Mouse (Mus musculus) left cerebral cortex, postnatal 36 days (tissue): ENCODE results near the gene Coa5. TPM values are rescaled to one million over a fixed set of nuclear protein-coding genes. Genes with fewer than 3 reads are reported as not detected.

Experiments used
- DNase-seq, 2 experiments: peaks; one replicate each; pipeline ENCODE4 v3.0.0; 2021 to 2022; ENCODE audit warnings: low spot score in 2 of 2, mixed read lengths in 1 of 2
- intact Hi-C: fragments of 180-260 bp; cut with DNase I; formaldehyde crosslinking; loops from one replicate; pipeline ENCODE4 v1.15.1; 2025
- total RNA-seq, 2 experiments: library from RNA; stranded (reverse); gene quantifications; 2 replicates each; pipeline ENCODE4 v1.2.3; 2021

The Coa5 gene
- total RNA-seq, 2 experiments from 2014 or later: 61.5 to 63.4 TPM

DNA sequence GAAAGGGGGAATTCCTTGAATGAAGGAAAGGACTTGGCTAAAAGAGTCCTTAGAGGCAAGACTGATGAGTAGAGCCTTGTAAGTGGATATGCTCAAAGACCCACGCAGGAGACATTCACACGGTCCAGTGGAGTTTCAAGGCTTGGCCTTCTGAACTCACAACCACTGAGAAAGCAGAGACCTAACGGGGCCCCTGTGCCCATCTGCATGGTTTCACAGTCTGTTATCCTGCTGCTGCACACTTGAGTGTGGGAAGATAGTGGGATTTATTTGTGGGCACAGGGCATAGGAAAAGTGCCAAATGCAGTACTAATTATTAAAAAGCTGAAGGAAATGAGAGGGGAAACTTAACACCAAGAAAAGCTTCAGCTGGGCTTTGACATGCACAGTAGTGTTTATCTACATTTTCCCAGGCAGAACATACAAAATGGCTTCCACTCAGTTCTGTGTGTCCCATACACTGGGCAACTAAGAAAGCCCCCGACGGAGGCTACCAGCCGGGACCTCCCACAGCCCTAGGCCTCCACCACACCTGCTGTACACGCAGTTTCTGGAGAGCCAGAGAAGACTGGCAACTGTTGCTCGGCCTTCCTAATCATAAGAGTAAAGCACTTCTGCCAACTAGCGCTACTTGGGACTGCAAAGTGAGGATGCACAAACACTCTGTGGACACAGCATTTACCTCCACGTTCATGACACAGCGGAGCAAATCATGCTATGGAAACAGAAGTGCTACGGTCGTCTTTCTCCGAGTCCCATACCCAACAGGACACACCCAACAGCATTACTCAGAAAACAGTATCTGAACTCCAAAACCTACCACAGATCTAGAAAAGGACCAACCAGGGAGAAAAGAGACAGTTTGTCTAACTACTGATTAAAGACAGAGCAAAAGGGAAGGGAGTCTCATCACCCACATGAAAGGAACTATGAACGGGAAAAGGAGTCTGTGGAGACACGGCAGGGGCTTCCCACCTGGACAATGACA lies 13.2 kb upstream of the Coa5 start:
- intact Hi-C loops: no loop called here
- DNase-seq: no peak

DNA sequence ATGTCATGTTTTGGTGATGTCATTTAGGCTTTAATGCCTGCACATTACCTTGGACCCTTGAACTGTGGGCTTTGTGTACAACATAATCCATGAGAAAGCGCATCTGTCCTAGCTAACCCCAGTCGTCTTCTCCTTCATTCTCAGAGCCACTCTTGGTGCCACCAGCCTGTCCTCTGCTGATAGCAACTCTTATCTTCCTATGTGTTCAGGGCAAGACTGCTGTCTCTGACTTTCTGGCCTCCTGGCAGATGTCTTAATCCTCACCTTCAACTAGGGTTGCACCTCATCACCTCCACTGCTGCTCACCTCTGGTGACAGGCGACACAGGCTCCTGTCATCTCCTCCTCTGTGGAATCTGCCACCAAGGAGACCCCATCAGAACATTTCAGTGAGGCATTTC lies 6.5 kb upstream of the Coa5 start:
- intact Hi-C loops: no loop called here
- DNase-seq: no peak

DNA sequence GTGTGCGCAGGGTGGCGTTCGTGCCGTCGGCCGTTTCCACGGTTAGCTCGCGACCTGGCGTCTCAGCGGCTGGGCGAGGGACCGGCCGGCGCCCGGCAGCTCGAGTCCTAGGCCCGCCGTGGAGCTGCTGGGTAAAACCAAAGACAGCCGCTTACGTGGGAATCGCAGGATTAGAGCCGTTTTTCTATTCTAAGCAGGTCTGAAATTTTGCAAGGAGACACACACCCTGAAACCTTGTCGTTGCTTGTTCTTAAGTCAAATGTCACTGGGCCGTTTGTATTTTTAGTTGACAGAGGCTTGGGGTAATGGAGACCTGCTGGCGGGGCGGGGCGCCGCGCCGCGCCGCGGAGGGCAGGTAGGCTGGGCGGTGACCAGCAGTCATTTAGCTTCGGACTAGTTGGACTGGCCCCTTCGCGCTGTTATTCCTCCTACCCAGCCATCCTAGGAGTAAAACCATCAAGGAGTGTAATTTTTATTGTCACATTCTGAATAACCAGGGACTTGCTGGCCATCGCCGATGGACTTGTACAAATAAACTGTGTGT lies 466 bp upstream of the Coa5 start:
- intact Hi-C loops: no loop called here

DNA sequence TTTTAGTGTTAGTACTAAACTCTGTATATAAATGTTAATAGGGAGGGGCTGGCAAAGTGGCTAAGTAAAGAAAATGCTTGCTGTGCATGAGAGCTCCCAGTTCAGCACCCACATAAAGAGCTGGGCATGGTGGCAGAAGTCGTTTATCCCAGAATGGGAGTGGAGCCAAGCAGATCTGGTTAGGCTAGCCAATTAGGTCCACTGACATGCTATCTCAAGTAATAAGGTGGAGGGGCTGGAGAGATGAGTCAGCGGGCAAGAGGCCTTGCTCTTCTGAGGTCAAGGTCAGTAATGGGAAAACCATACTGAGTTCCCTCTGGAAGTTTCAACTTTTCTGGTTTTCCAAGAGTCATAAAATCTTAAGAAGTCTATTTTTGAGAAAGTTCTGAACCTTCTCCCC lies 992 bp downstream of the Coa5 start:
- intact Hi-C loops: no loop called here
- no peak for DNase-seq

More for the DNA sequence above, 466 bp upstream of the Coa5 start:
- no peak for DNase-seq

DNA sequence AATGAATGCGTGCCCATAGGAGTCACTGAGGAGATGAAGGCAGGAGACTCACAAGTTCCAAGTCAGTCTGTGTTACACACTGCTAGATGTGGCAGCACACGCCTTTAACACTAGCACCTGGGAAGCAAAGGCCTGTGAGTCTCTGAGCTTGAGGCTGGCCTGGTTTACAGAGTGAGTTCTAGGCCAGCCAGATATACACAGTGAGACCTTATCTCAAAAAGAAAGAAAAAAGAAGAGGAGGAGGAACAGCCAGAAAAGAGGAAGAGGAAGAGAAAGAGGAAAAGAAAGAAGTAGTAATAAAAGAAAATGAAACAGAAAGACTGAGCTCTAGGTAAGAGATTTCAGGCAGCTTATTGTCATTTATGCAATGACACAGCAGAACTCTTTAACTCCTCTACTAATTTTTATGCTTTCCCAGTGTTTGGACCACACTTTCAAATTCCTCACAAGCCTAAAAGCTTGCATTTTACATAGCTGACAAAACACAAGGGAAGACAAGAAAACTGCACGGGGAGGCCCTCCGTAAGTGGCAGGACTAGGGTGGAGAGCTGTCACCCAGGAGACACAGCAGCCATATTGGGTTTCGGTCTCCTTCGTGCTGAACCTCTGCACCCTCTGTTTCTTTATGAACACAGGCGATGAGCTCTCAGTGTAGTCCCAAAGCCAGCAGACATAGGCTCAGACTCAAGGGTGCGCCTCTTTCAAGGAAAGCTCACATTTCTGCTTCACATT lies 2.6 kb downstream of the Coa5 start:
- DNase-seq: no peak
- intact Hi-C loops: no loop called here

DNA sequence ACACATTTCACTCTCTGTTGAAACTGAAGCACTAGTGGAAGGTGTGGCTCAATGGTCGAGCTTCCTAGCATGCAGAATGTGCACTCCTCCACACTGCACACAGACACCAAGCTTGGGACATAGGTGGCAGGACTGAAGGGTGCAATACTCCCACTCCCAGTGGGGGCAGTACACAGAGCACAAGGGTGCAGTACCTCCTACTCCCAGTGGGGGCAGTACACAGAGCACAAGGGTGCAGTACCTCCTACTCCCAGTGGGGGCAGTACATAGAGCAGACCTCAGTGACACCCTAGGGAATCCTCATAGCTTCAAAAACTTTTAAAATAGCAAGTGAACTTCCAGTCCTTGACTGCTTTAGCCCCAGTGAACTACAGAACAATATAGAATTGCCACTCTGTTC lies 10.5 kb downstream of the Coa5 start:
- peak; percentile 40 to 49 for DNase-seq
- intact Hi-C loops: no loop called here

DNA sequence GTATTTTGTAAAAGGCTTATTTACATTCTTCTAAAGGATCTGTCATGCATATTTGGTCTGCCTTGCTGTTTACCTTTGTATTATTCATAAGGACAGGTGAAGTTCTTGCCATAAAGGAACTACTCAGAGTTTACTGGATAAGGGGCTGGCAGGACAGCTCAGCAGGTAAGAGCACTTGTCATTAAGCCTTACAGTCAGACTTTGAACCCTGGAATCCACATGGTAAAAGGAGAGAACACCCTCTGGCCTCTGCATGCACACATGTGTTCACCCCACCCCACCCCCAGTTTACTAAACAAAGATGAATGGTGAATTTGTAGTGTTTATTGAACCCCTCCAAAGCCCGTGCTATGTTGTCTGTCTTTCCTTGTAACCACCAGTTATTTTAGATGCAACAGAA lies 14.5 kb downstream of the Coa5 start:
- intact Hi-C loops: no loop called here
- no peak for DNase-seq

DNA sequence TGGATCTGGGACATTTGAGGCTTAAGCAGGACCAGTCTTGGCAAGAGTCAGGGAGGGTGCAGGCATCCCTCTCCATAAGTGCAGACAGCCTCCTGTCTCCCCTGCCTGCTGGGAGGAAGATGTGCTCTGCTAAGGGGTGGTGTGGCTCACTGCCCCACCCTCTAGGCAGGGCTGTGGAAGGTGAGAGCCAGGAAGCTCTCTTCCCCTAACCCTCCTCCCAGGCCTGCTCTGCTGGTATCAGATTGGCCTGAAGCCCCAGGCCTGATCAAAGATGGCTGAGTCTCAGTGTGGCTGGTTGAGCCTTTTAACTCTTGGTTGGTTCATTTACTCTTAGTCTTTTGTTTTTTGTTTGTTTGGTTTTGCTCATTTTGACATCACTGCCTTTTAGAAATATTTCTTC lies 20.3 kb downstream of the Coa5 start:
- intact Hi-C loops: no loop called here
- DNase-seq: no peak

DNA sequence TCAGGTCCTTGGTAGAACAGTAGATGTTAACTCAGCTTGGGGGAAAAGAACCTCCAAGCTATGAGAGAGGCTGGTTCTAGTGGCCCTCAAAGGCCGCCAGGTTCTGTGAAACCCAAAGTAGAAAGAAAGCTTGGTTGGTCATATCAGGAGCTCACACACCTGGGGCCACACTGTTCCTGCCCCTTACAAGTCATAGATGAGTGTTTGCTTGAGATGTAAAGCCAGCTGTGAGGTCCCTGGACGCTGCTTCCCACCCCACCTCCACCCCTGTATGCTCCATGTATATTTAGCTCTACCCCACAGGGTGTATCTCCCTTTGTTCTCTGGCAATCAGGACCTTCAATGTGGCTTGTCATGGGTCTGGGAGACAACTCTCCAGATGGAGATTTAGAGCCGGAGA lies 21.2 kb downstream of the Coa5 start:
- intact Hi-C loops: no loop called here

DNA sequence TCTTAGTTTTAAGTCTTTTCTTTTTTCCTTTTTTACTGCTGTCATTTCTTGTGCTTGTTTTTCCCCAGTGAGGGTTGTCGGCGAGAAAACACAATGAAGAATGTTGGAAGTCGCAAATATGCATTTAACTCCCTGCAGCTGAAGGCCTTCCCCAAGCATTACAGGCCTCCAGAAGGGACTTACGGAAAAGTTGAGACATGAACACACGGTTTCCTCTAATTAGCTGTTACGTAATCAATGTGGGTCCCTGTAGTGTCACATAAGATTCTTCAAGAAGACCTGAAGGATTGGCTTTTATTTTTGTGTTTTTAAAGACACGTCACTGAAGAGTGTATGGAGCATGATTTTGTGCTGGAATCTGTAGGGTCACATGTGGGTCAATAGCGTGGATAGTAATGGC lies 21.8 kb downstream of the Coa5 start:
- intact Hi-C loops: no loop called here
- DNase-seq: no peak

More for the DNA sequence above, 21.2 kb downstream of the Coa5 start:
- DNase-seq: no peak

DNA sequence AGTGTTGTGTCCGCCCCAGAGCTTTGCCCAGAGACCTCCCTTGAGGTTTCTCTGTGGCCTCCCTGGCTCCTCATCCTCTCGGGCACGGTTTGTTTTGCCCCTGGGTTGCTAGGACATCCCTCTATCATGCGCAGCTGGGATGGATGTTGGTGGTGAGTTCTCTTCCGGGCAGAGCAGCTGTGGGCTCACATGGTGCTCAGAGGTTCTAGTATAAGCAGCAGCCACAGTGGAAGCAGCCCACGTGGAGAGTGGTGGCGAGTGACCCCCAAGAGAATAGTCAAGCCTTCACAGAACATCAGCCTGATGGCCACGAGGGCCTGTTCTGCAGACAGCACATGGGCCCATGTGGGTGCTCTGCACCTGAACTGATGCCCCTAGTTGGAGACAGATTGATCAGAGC lies 22.7 kb downstream of the Coa5 start:
- intact Hi-C loops: no loop called here
- DNase-seq: no peak

DNA sequence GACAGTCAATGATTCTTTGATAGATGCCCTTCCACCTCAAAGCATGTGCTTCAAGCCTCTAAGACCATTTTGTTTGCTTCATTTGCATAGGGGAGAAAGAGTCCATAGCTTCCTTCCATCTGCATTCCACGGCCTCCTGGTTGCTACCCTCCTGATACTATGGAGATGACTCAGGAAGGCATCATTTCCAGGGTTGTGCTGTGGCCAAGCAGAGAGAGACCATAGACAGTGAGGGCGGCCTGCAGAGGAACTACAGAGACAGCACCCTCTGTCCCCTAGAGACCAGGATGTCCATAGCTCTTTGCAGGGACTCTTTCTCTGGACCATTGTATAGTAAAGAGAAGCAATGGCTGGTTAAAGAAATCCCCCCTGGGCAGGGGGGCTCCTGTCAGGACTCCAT lies 24.8 kb downstream of the Coa5 start:
- intact Hi-C loops: no loop called here
- DNase-seq: no peak

DNA sequence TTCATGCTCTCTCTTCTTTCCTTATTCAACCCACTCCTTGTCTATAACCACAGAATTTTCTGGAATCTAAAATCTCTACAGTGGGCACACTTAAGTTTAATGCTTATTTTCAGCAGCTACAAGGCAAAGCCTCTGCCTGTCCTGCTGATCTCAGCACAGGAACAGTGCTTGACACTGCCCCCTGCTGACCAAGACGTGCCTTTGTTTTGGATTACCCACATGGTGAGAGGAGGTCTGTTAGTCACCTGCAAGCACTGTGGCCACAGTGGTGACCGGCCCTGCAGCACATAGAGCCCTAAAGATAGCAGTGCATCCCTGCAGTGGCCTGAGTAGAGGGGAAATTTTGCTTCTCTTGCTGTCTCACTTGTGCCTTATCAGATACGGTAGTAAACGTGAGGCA lies 28.2 kb downstream of the Coa5 start:
- intact Hi-C loops: loop anchor here (1.0 kb wide), 1 partner anchor 129 kb away; no protein-coding TSS in a partner anchor
- DNase-seq: peak; percentile 49 to 57

DNA sequence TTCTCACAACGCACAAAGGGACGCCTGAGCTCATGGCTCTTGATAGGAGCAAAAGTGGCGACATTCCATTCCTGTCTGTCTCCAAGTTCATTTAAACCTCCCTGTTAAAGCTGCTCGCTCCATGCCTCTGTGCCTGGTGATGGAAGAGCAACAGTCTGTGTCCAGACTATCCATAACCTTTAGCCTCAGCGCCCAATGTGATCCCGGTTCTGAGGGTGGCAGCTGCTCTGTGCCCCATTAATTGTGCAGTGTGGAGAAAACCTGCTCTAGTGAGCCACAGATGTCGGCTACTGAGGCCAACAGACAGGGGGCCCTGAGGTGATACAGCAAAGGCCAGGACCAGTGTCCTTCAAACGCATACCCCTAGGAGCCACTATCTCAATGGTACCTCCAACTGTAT lies 30.2 kb downstream of the Coa5 start:
- intact Hi-C loops: no loop called here
- no peak for DNase-seq

DNA sequence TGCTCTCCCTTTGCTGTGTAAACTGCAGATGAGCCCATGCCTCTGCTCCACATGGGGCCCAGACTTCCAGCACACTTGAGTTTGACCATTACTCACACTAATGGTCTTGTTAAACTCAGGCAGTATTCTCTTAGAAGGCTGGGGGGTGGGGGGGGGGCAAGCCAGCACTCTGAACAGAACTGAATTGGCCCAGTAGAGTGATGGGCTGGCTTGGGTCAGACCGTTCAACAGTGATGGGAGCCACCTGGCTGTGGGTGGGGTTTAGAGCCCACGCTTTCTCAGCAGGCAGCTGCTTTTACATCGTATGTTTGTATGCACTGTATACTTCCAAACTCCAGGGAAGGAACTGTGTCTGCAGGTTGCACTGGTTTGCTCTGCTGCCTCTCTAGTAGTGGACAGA lies 30.9 kb downstream of the Coa5 start:
- intact Hi-C loops: no loop called here

DNA sequence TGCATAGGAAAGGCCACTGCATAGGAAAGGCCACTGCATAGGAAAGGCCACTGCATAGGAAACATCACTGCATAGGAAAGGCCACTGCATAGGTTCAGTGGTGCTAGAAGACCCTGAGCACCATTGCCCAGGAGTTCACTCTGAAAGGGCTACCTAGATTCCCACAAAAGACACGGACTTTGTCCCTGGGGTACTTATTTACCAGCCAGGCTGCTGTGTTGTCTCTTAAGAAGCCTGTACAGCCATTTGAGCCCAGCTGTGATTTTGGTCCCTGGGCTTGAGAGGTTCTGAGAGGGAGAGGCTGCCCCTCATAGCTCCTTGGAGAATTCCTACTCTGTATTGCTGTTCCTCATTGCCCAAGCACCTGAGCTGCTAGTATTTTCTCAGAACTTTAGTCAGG lies 33.4 kb downstream of the Coa5 start:
- intact Hi-C loops: no loop called here
- no peak for DNase-seq

More for the DNA sequence above, 30.9 kb downstream of the Coa5 start:
- DNase-seq: no peak

DNA sequence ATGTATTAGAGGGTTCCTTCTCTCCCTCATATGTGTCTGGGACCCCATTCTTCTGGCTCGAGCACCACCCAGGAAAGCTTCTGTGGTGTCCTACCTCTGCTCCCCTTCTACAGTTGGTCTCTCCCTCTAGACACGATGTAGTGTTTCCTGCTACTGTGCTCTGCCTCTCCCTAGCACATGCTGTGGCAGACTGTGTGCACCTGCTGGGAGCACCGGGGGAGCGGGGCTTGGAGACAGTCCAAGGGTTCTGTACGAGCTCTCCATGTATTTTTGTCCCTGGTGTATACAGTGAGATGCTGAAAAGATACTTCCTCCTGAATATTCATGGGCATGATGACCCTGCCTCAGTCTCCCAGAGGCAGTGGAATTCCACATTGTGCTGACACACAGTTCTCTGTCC lies 36.7 kb downstream of the Coa5 start:
- intact Hi-C loops: no loop called here
- DNase-seq: peak; percentile 45 to 47

DNA sequence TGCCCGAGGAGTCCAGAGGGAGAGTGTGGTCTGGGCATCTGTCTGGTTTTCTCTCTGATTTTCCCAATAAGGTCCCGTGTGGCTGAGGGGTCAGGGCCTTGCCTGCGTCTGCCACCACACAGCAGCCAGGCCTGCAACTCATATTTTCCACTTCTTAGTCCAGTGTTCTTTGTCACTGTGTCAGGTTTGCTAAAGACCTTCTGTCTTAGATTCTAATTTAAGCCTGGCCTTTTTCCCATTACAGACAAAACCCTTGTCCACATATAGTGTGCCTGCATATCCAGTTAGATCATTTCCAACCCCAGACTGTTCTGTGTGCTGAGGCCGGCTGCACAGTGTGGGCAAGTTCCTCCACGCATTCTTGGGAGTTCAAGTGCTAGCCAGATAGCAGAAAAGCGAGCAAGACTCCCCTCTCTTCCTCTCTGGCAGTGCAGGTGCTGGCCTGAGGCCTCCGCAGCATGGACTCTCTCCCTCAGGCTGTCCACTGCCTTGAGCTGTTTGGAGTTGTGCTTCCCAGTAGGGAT lies 43.4 kb downstream of the Coa5 start:
- DNase-seq: no peak
- intact Hi-C loops: no loop called here

DNA sequence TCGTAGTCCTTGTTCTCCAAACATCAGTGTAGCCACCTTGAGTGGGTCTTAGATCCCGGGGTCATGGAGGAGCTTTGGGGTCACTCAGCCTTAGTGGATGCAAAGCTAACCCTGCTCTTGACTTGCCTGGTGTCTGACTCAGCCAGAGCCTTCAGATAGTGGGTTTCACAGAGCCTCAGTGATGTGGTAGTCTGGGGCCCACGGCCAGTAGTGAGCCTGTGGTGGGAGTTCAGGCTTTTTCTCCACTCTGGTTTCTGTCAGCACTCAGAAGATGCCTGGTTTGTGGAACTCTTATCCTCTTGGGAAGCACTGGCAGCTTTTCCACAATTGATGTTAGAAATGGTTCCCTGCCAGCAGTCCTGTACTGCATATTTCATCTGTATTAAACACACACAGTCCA lies 45.6 kb downstream of the Coa5 start:
- intact Hi-C loops: no loop called here
- no peak for DNase-seq

DNA sequence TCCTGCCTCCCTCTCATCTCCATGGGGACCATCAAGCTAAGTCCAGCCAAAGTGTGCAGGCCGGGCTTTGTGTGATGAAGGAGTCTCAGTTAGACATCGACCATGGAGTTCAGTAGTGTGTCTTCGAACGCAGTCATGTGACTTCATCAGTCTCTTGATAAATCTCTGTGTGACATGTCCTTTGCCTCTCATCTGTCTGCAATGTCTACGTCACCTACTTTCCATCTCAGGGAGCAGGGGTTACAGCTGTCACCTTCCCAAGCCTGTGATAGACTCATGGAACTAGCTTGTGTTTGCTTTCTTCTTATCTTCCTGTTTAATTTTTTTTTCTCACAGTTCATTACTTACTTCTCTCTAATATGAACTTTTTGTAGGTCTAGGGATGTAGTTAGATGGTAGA lies 49.0 kb downstream of the Coa5 start:
- DNase-seq: no peak
- intact Hi-C loops: no loop called here
